Mouse (Mus musculus): Measurements from ENCODE around the gene Fbln2.

DNA sequence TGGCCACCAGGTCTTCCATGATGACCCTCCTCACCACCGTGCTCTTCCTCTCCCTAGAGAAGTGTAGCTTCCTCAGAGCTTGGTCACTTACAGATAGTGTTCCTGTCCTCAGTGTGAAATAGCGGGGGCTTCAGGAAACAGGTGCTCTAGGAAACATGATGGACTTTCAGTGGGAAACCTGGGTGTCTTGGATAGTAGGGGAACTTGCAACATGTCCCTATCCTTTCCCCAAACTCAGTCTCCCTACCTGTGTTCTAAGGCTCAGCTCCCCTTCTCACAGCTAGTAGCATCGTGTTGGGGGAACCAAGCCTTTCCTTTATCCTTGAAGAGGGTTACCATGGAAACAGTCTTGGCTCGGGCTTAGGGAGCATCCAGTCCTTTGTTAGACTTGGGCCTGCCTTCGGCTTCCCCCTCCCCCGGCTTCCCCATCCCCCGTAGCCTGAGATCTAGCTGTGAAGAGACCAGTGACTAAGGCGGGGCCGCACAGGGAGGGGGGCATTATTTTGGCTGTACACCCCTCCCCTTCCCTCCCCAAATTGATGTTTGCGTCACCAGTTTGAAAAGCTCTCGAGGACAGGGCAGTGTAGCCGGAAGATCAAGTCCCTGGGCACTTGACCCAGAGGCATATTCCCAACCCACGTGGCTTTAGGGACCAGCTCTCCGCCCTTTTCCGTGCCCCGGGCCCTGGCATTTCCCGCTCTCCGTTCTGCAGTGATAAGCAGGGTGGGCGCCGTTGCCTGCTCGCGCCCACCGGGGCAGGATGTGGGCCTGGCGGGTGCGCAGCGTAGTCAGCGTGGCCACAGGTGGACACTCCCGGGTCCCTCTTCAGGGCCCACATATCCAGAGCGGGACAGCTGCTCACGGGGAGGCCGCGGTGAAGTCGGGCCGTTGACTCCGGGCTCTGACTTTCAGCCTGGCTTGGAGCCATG, 72.5 kb downstream of the Fbln2 start:
- no peak for TF ChIP-seq CTCF (IDR thresholded peaks at IDR 0.05; ENCODE audit: low read depth)
- no peak for TF ChIP-seq EP300 (IDR thresholded peaks at IDR 0.05; ENCODE audit: low read depth)

Data from heart, postnatal 0 days (tissue).